Mouse (Mus musculus) left cerebral cortex, adult 11 months (tissue): Measurements from ENCODE around the gene Abca12.

Experiments
- DNase-seq: peaks from one replicate; pipeline ENCODE4 v3.0.0; 2022; ENCODE audit warnings: low spot score

Abca12 gene

GRCm38 (mm10) chr1:71338548-71339340, 76.0 kb downstream of the Abca12 start:
- no peak for DNase-seq

GRCm38 (mm10) chr1:71330349-71330748, 84.4 kb downstream of the Abca12 start:
- no peak for DNase-seq

- no peak for DNase-seq
Measured at GRCm38 (mm10) chr1:71312171-71312570, 102.5 kb downstream of the Abca12 start.

- DNase-seq = no peak
Measured at GRCm38 (mm10) chr1:71310614-71311013, 104.1 kb downstream of the Abca12 start.

GRCm38 (mm10) chr1:71307362-71307761, 107.3 kb downstream of the Abca12 start:
- DNase-seq = no peak

- no peak for DNase-seq
Measured at GRCm38 (mm10) chr1:71306196-71306595, 108.5 kb downstream of the Abca12 start.

- no peak for DNase-seq
Measured at GRCm38 (mm10) chr1:71304588-71304987, 110.1 kb downstream of the Abca12 start.

- DNase-seq = no peak
Measured at GRCm38 (mm10) chr1:71297021-71297420, 117.7 kb downstream of the Abca12 start.

GRCm38 (mm10) chr1:71296585-71296984, 118.1 kb downstream of the Abca12 start:
- no peak for DNase-seq

- DNase-seq = no peak
Measured at GRCm38 (mm10) chr1:71291917-71292316, 122.8 kb downstream of the Abca12 start.

GRCm38 (mm10) chr1:71289511-71289910, 125.2 kb downstream of the Abca12 start:
- DNase-seq = peak; percentile 46

GRCm38 (mm10) chr1:71276940-71277339, 137.8 kb downstream of the Abca12 start:
- no peak for DNase-seq

GRCm38 (mm10) chr1:71272550-71272949, 142.2 kb downstream of the Abca12 start:
- no peak for DNase-seq

- DNase-seq = no peak
Measured at GRCm38 (mm10) chr1:71272077-71272476, 142.6 kb downstream of the Abca12 start.

- no peak for DNase-seq
Measured at GRCm38 (mm10) chr1:71270083-71270482, 144.6 kb downstream of the Abca12 start.

GRCm38 (mm10) chr1:71266630-71267029, 148.1 kb downstream of the Abca12 start:
- DNase-seq = no peak

- no peak for DNase-seq
Measured at GRCm38 (mm10) chr1:71263532-71263931, 151.2 kb downstream of the Abca12 start.

- DNase-seq = no peak
Measured at GRCm38 (mm10) chr1:71244647-71245046, 170.1 kb downstream of the Abca12 start.

GRCm38 (mm10) chr1:71241396-71241795, 173.3 kb downstream of the Abca12 start:
- no peak for DNase-seq

GRCm38 (mm10) chr1:71239586-71239985, 175.1 kb downstream of the Abca12 start:
- no peak for DNase-seq

GRCm38 (mm10) chr1:71235335-71235734, 179.4 kb downstream of the Abca12 start:
- no peak for DNase-seq

- DNase-seq = no peak
Measured at GRCm38 (mm10) chr1:71231211-71231610, 183.5 kb downstream of the Abca12 start.

- no peak for DNase-seq
Measured at GRCm38 (mm10) chr1:71203581-71203980, 211.1 kb downstream of the Abca12 start.

- no peak for DNase-seq
Measured at GRCm38 (mm10) chr1:71196191-71196590, 218.5 kb downstream of the Abca12 start.
